In genomic region chr9:78166694-78167452, GRCm38 (mm10) we compare ENCODE assay signal across 18 mouse cellular contexts. TPM values are rescaled to one million over a fixed set of nuclear protein-coding genes. Genes with fewer than 3 reads are reported as not detected.
DNase-seq lines count a peak whose midpoint lies in the region; ATAC-seq and TF ChIP-seq lines count a peak whose summit lies in the region.
"Had no signal": no experiment of that assay in that cellular context is flagged by ENCODE, and none has a peak within 500 bp of the region (broad histone marks: within the 10 kb centered on the region; RNA-seq: fewer than 3 reads in every experiment).

No protein-coding gene starts in this region.

- no peaks in the 10 kb centered on the region for H3K27me3 ChIP-seq in stomach, embryonic 15.5 days (replicated peaks)
- no peaks in the 10 kb centered on the region for H3K27me3 ChIP-seq in stomach, postnatal 0 days (ENCODE audit: control insufficient read depth, insufficient read depth, low read length)
- no peaks in the 10 kb centered on the region for H3K27me3 ChIP-seq in heart, postnatal 0 days (ENCODE audit: control insufficient read depth, insufficient read depth, low read length)
- no peaks in the 10 kb centered on the region for H3K27me3 ChIP-seq in liver, postnatal 0 days (ENCODE audit: insufficient read depth, low read length)
- no peaks in the 10 kb centered on the region for H3K27me3 ChIP-seq in forebrain, embryonic 11.5 days (ENCODE audit: control insufficient read depth, insufficient read depth, low read length)
- H3K27me3 ChIP-seq: CH12.LX; embryonic facial prominence, embryonic 12.5 days; midbrain, embryonic 13.5 days had no signal

- no peaks in the 10 kb centered on the region for H3K9me3 ChIP-seq in stomach, embryonic 15.5 days
- H3K9me3 ChIP-seq in stomach, postnatal 0 days (ENCODE audit: control insufficient read depth, low read length): no peaks in the 10 kb centered on the region
- H3K9me3 ChIP-seq in heart, postnatal 0 days (replicated peaks; ENCODE audit: control insufficient read depth, low read length): no peaks in the 10 kb centered on the region
- H3K9me3 ChIP-seq in liver, postnatal 0 days (ENCODE audit: low read length): no peaks in the 10 kb centered on the region
- H3K9me3 ChIP-seq in forebrain, embryonic 11.5 days (ENCODE audit: control insufficient read depth, low read length): no peaks in the 10 kb centered on the region
- H3K9me3 ChIP-seq: embryonic facial prominence, embryonic 12.5 days; midbrain, embryonic 13.5 days had no signal

- TF ChIP-seq CTCF in stomach, postnatal 0 days (IDR thresholded peaks at IDR 0.05; ENCODE audit: low read depth): no peak
- peak; percentile 20; the same call in 1 of the 2 replicates for TF ChIP-seq CTCF in heart, postnatal 0 days (IDR thresholded peaks at IDR 0.05; ENCODE audit: low read depth)
- TF ChIP-seq CTCF in liver, postnatal 0 days (IDR thresholded peaks at IDR 0.05; ENCODE audit: low read depth): no peak

- H3K36me3 ChIP-seq in stomach, embryonic 15.5 days: peaks cover 28% of the 10 kb centered on the region; the same call in 1 of the 2 replicates
- H3K36me3 ChIP-seq in stomach, postnatal 0 days (ENCODE audit: control insufficient read depth, insufficient read depth, low read length): peaks cover 9% of the 10 kb centered on the region
- H3K36me3 ChIP-seq in heart, postnatal 0 days (replicated peaks; ENCODE audit: control insufficient read depth, insufficient read depth, low read length): peaks cover 33% of the 10 kb centered on the region
- H3K36me3 ChIP-seq in liver, postnatal 0 days (replicated peaks; ENCODE audit: insufficient read depth, low read length): peaks cover 21% of the 10 kb centered on the region
- H3K36me3 ChIP-seq in forebrain, embryonic 11.5 days (ENCODE audit: control insufficient read depth, insufficient read depth, low read length): no peaks in the 10 kb centered on the region; the same call in 1 of the 2 replicates

- 77% methylated on average over 19 of the region's 19 CpGs for WGBS in stomach, embryonic 15.5 days
- 71% methylated on average over 19 of the region's 19 CpGs for WGBS in stomach, postnatal 0 days
- 52% methylated on average over 19 of the region's 19 CpGs for WGBS in heart, postnatal 0 days
- 64% methylated on average over 19 of the region's 19 CpGs for WGBS in liver, postnatal 0 days (ENCODE audit: insufficient replicate concordance)
- 82% methylated on average over 19 of the region's 19 CpGs for WGBS in forebrain, embryonic 11.5 days

- no peak overlapping the region for H3K27ac ChIP-seq in stomach, embryonic 15.5 days
- H3K27ac ChIP-seq in stomach, postnatal 0 days (replicated peaks): no peak overlapping the region; the same call in 1 of the 2 replicates
- H3K27ac ChIP-seq in heart, postnatal 0 days (ENCODE audit: low read depth): peak overlapping the region; percentile 73
- no peak overlapping the region for H3K27ac ChIP-seq in liver, postnatal 0 days (ENCODE audit: low read depth)
- no peak overlapping the region for H3K27ac ChIP-seq in forebrain, embryonic 11.5 days (ENCODE audit: low read depth, low read length)
- H3K27ac ChIP-seq: embryonic facial prominence, embryonic 12.5 days; midbrain, embryonic 13.5 days had no signal

- no peak overlapping the region for H3K4me3 ChIP-seq in stomach, embryonic 15.5 days (replicated peaks)
- H3K4me3 ChIP-seq in stomach, postnatal 0 days (ENCODE audit: low read depth, low read length): no peak overlapping the region
- no peak overlapping the region for H3K4me3 ChIP-seq in heart, postnatal 0 days (ENCODE audit: low read depth, low read length)
- H3K4me3 ChIP-seq in liver, postnatal 0 days (ENCODE audit: low read depth, low read length): no peak overlapping the region
- H3K4me3 ChIP-seq in forebrain, embryonic 11.5 days (ENCODE audit: low read depth, low read length): no peak overlapping the region
- H3K4me3 ChIP-seq: embryonic facial prominence, embryonic 12.5 days; midbrain, embryonic 13.5 days had no signal

- no peak for DNase-seq in stomach, postnatal 0 days (ENCODE audit: low spot score)
- DNase-seq in R1 (ENCODE audit: low read depth, low spot score): peak; percentile 94
- DNase-seq in heart, postnatal 0 days (ENCODE audit: low spot score): peak; percentile 74
- DNase-seq in liver, postnatal 0 days: no peak
- no peak for DNase-seq in natural killer cell, adult 2 months (ENCODE audit: low spot score in 2 of 2)
- DNase-seq in layer of hippocampus, postnatal 14 days (ENCODE audit: low spot score in 2 of 2): no peak
- no peak for DNase-seq in forebrain, embryonic 11.5 days (ENCODE audit: low spot score)
- DNase-seq: adrenal gland, postnatal 25 days; cerebellum, postnatal 36 days; kidney, postnatal 36 days; lung, postnatal 14 days; right cerebral cortex, postnatal 14 days; thymus, postnatal 25 days had no signal

- no peaks in the 10 kb centered on the region for H3K4me1 ChIP-seq in stomach, embryonic 15.5 days
- H3K4me1 ChIP-seq in stomach, postnatal 0 days (replicated peaks; ENCODE audit: control insufficient read depth, insufficient read depth): no peaks in the 10 kb centered on the region
- H3K4me1 ChIP-seq in heart, postnatal 0 days (ENCODE audit: control insufficient read depth, insufficient read depth): peaks cover 5% of the 10 kb centered on the region; the same call in 1 of the 2 replicates
- no peaks in the 10 kb centered on the region for H3K4me1 ChIP-seq in liver, postnatal 0 days (ENCODE audit: insufficient read depth)
- H3K4me1 ChIP-seq in forebrain, embryonic 11.5 days (replicated peaks; ENCODE audit: control insufficient read depth, insufficient read depth, low read length): no peaks in the 10 kb centered on the region
- H3K4me1 ChIP-seq: embryonic facial prominence, embryonic 12.5 days; midbrain, embryonic 13.5 days had no signal

- H3K9ac ChIP-seq in stomach, embryonic 15.5 days: no peak overlapping the region
- H3K9ac ChIP-seq in stomach, postnatal 0 days (ENCODE audit: low read length): no peak overlapping the region
- H3K9ac ChIP-seq in heart, postnatal 0 days (replicated peaks; ENCODE audit: low read depth, low read length): no peak overlapping the region
- no peak overlapping the region for H3K9ac ChIP-seq in liver, postnatal 0 days (replicated peaks)
- H3K9ac ChIP-seq in forebrain, embryonic 11.5 days (ENCODE audit: low read length): no peak overlapping the region
- H3K9ac ChIP-seq: embryonic facial prominence, embryonic 12.5 days; midbrain, embryonic 13.5 days had no signal

- no peak overlapping the region for H3K4me2 ChIP-seq in stomach, embryonic 15.5 days
- no peak overlapping the region for H3K4me2 ChIP-seq in stomach, postnatal 0 days (replicated peaks; ENCODE audit: low read depth)
- H3K4me2 ChIP-seq in heart, postnatal 0 days (ENCODE audit: low read depth, low read length): no peak overlapping the region
- H3K4me2 ChIP-seq in liver, postnatal 0 days (ENCODE audit: low read depth, low read length): no peak overlapping the region
- no peak overlapping the region for H3K4me2 ChIP-seq in forebrain, embryonic 11.5 days (ENCODE audit: low read depth, low read length, severe bottlenecking)
- H3K4me2 ChIP-seq: embryonic facial prominence, embryonic 12.5 days; midbrain, embryonic 13.5 days had no signal

- no peak for TF ChIP-seq EP300 in stomach, postnatal 0 days (optimal IDR thresholded peaks at IDR 0.05)
- TF ChIP-seq EP300 in heart, postnatal 0 days (IDR thresholded peaks at IDR 0.05; ENCODE audit: low read depth): no peak
- no peak for TF ChIP-seq EP300 in liver, postnatal 0 days (IDR thresholded peaks at IDR 0.05; ENCODE audit: low read depth)

- peak; percentile 39; the same call in 1 of the 2 replicates for ATAC-seq in stomach, embryonic 15.5 days (ENCODE audit: insufficient read depth, low FRiP score, low read depth)
- ATAC-seq in stomach, postnatal 0 days (ENCODE audit: low FRiP score, low TSS enrichment): no peak
- ATAC-seq in heart, postnatal 0 days (ENCODE audit: insufficient read depth, low read depth): peak; percentile 78
- 0 out of 2 replicates have a peak, but pooled peaks have one; percentile 29 for ATAC-seq in liver, postnatal 0 days
- no peak for ATAC-seq in forebrain, embryonic 11.5 days (replicated peaks; ENCODE audit: low FRiP score)
- ATAC-seq: forebrain, embryonic 14.5 days; midbrain, embryonic 13.5 days had no signal

RNA-seq across cellular contexts. Expression of gene Gsta4, which starts 15.7 kb away (rescaled TPM):
- polyA plus RNA-seq in stomach, embryonic 15.5 days (2015; fragmentation: Nextera tagmentation; extraction: Ambion mirVana): 433 and 454 TPM in 2 replicates
- 1,515 and 1,656 TPM in 2 replicates for polyA plus RNA-seq in stomach, postnatal 0 days (2015; fragmentation: Nextera tagmentation; extraction: Ambion mirVana)
- total RNA-seq in heart, postnatal 0 days (2014; rRNA removed; ENCODE audit: low replicate concordance): 59.8 and 81.1 TPM in 2 replicates
- polyA plus RNA-seq in heart, postnatal 0 days (2015; fragmentation: Nextera tagmentation; extraction: Ambion mirVana): 124 and 134 TPM in 2 replicates
- 19.9 and 25.5 TPM in 2 replicates for polyA plus RNA-seq in liver, postnatal 0 days (2015; fragmentation: Nextera tagmentation; extraction: Ambion mirVana)
- total RNA-seq in layer of hippocampus, postnatal 14 days (2021): 10 to 100 TPM; 41.1 to 51.5 TPM
- 55.0 and 58.5 TPM in 2 replicates for polyA plus RNA-seq in forebrain, embryonic 11.5 days (2014; fragmentation: Nextera tagmentation; extraction: Ambion mirVana)

RNA-seq across cellular contexts. Expression of gene Ick, which starts 57.9 kb away (rescaled TPM):
- 20.8 and 25.9 TPM in 2 replicates for polyA plus RNA-seq in stomach, embryonic 15.5 days (2015; fragmentation: Nextera tagmentation; extraction: Ambion mirVana)
- 28.5 and 31.3 TPM in 2 replicates for polyA plus RNA-seq in stomach, postnatal 0 days (2015; fragmentation: Nextera tagmentation; extraction: Ambion mirVana)
- total RNA-seq in heart, postnatal 0 days (2014; rRNA removed; ENCODE audit: low replicate concordance): 10.4 and 11.4 TPM in 2 replicates
- 13.5 and 13.8 TPM in 2 replicates for polyA plus RNA-seq in heart, postnatal 0 days (2015; fragmentation: Nextera tagmentation; extraction: Ambion mirVana)
- 5.3 and 7.0 TPM in 2 replicates for polyA plus RNA-seq in liver, postnatal 0 days (2015; fragmentation: Nextera tagmentation; extraction: Ambion mirVana)
- 10 to 100 TPM; 34.3 to 34.9 TPM for total RNA-seq in layer of hippocampus, postnatal 14 days (2021)
- 33.9 and 35.0 TPM in 2 replicates for polyA plus RNA-seq in forebrain, embryonic 11.5 days (2014; fragmentation: Nextera tagmentation; extraction: Ambion mirVana)

RNA-seq across cellular contexts. Expression of gene Fbxo9, which starts 58.0 kb away (rescaled TPM):
- polyA plus RNA-seq in stomach, embryonic 15.5 days (2015; fragmentation: Nextera tagmentation; extraction: Ambion mirVana): 44.1 and 46.1 TPM in 2 replicates
- 41.0 and 44.5 TPM in 2 replicates for polyA plus RNA-seq in stomach, postnatal 0 days (2015; fragmentation: Nextera tagmentation; extraction: Ambion mirVana)
- 67.5 and 102 TPM in 2 replicates for total RNA-seq in heart, postnatal 0 days (2014; rRNA removed; ENCODE audit: low replicate concordance)
- polyA plus RNA-seq in heart, postnatal 0 days (2015; fragmentation: Nextera tagmentation; extraction: Ambion mirVana): 57.2 and 60.4 TPM in 2 replicates
- 45.7 and 54.0 TPM in 2 replicates for polyA plus RNA-seq in liver, postnatal 0 days (2015; fragmentation: Nextera tagmentation; extraction: Ambion mirVana)
- total RNA-seq in layer of hippocampus, postnatal 14 days (2021): 100 to 1,000 TPM; 102 to 112 TPM
- 29.8 and 30.8 TPM in 2 replicates for polyA plus RNA-seq in forebrain, embryonic 11.5 days (2014; fragmentation: Nextera tagmentation; extraction: Ambion mirVana)

Comparison
In these comparisons a context has a peak if more than half of its experiments do, and no peak if none do; other contexts are left out.
1. ATAC-seq: peak in stomach, embryonic 15.5 days (single experiment), heart, postnatal 0 days (single experiment) and liver, postnatal 0 days (single experiment); none in stomach, postnatal 0 days (single experiment) and forebrain, embryonic 11.5 days (single experiment).
2. DNase-seq: peak in R1 (single experiment) and heart, postnatal 0 days (single experiment); none in stomach, postnatal 0 days (single experiment), liver, postnatal 0 days (single experiment), natural killer cell, adult 2 months (0 of 2), layer of hippocampus, postnatal 14 days (0 of 2) and forebrain, embryonic 11.5 days (single experiment).